Mouse (Mus musculus) intestine, embryonic 16.5 days (tissue): ENCODE data around the gene Ndufa12. TPM values are rescaled to one million over a fixed set of nuclear protein-coding genes. Genes with fewer than 3 reads are reported as not detected.
A peak's percentile ranks its signal among the peaks of the same experiment; 100 is the strongest.

Experiments used
- ATAC-seq: fragments of 200-750 bp; cut with Nextera tagmentation; 2 replicates; pipeline ENCODE4 v1.8.0; 2017; ENCODE audit warnings: moderate TSS enrichment, moderate library complexity
- H3K27ac ChIP-seq: fragments of 300-500 bp; sonication (generic); 2 replicates; pipeline ENCODE4 v1.5.1; 2014; ENCODE audit warnings: mild to moderate bottlenecking, low read length
- H3K27me3 ChIP-seq: fragments of 300-500 bp; sonication (generic); replicated peaks from 2 replicates; pipeline ENCODE4 v1.6.1; 2014; ENCODE audit warnings: low read length, control low read depth, mixed read lengths; ENCODE audit not compliant: control insufficient read depth, insufficient read depth
- H3K36me3 ChIP-seq: fragments of 300-500 bp; sonication (generic); 2 replicates; pipeline ENCODE4 v1.6.1; 2014; ENCODE audit warnings: low read length, control low read depth; ENCODE audit not compliant: control insufficient read depth, insufficient read depth
- H3K4me1 ChIP-seq: fragments of 300-500 bp; sonication (generic); 2 replicates; pipeline ENCODE4 v1.6.1; 2014; ENCODE audit warnings: low read length, control low read depth, mixed read lengths; ENCODE audit not compliant: control insufficient read depth, insufficient read depth
- H3K4me2 ChIP-seq: fragments of 300-500 bp; sonication (generic); 2 replicates; pipeline ENCODE4 v1.6.1; 2014; ENCODE audit warnings: low read depth, low read length, control low read depth
- H3K4me3 ChIP-seq: fragments of 300-500 bp; sonication (generic); 2 replicates; pipeline ENCODE4 v1.5.1; 2014; ENCODE audit warnings: mild to moderate bottlenecking, low read length
- H3K9ac ChIP-seq: fragments of 300-500 bp; sonication (generic); 2 replicates; pipeline ENCODE4 v1.6.1; 2014; ENCODE audit warnings: low read depth, low read length
- H3K9me3 ChIP-seq: fragments of 300-500 bp; sonication (generic); 2 replicates; pipeline ENCODE4 v1.6.1; 2016; ENCODE audit warnings: low read length, control low read depth; ENCODE audit not compliant: control insufficient read depth
- WGBS: fragments of 180-500 bp; shearing (Covaris S2); extraction: QIAGEN DNeasy Blood & Tissue Kit; methylation state at CpG from one replicate; pipeline ENCODE4 v1.1.7; 2014; 5-methylcytosine and 5-hydroxymethylcytosine counted together
- polyA plus RNA-seq: library from polyadenylated mRNA; unstranded; fragments of >200 nt; fragmentation: Nextera tagmentation; extraction: Ambion mirVana; gene quantifications from 2 replicates; pipeline ENCODE4 v1.2.1, GENCODE M21; 2015

Gene Ndufa12
- polyA plus RNA-seq, 1 experiment from 2014 or later, result 411 TPM

GRCm38 (mm10) chr10:94225026-94225750 is 26.7 kb downstream of the Ndufa12 start:
- Histone ChIP-seq H3K4me3 (no peak overlapping the region), H3K27ac (no peak overlapping the region), H3K9me3 (0 out of 2 replicates have a peak, but pooled peaks cover 3% of the 10 kb centered on the region), H3K9ac (no peak overlapping the region), H3K27me3 (no peaks in the 10 kb centered on the region), H3K4me1 (no peaks in the 10 kb centered on the region), H3K36me3 (0 out of 2 replicates have a peak, but pooled peaks cover 4% of the 10 kb centered on the region), H3K4me2 (no peak overlapping the region)
- WGBS, result 78% methylated on average over 6 of the region's 6 CpGs
- ATAC-seq, result no peak

DNA sequence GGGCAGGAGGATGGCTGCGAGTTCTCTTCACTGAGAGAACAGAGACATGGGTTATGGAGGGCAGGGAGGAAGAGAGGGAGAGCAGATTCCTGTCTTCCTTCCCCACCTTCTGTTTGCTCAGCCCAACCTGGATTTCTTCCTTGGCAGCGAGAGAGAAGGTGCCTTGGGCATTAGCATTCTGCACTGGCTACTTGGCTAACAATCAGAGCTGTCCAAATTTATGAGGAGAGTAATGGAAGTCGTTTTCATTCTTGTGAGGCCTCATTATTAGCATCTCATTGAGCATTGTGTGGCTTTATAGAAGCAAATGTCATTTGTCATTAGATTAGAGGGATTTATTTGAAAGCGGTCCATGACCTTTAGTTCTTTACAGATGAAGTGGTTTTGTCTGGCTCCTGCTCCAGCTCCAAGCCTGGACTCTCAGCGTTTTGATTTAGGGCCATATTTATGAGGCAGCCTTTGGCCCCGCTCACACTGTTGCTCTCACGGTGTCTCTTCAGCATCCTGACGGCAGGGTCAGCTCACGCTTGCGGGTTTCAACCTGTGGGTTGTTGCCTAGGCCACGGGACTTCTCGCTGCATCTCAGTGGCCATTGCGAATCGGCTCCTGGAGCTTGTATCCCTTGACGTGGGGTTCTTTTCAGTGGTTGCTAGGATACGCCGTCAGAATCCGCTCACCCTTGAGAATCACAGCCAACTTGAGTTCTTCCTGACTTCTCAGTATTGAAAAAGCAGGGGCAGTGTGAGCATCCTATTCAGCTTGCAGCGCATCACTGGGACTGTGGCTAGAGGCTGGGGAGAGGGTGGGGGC is 31.9 kb downstream of the Ndufa12 start:
- Histone ChIP-seq H3K36me3 (no peaks in the 10 kb centered on the region), H3K4me2 (no peak overlapping the region), H3K9ac (no peak overlapping the region), H3K4me1 (no peaks in the 10 kb centered on the region), H3K9me3 (0 out of 2 replicates have a peak, but pooled peaks cover 3% of the 10 kb centered on the region), H3K27ac (no peak overlapping the region), H3K4me3 (no peak overlapping the region), H3K27me3 (no peaks in the 10 kb centered on the region)
- ATAC-seq, result no peak
- 45% methylated on average over 19 of the region's 19 CpGs for WGBS

DNA sequence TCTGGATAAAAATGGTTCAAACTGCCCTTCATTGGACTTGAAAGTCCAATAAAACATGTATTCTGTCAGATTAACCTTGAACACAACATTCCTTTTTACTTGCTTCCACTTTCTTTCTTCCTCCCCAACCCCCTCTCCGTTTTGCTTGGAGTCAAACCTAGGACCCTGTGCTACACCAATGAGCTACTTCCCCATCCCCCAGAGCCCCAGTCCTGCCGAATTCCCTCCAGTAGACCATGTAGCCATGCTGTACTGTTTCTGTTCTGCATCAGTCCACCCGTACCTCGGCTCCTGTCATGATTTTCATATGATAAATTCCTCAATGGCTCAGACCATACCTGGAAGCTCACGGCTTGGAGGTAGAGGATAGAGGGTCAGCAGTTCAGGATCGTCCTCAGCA is 32.5 kb downstream of the Ndufa12 start:
- ATAC-seq, result no peak
- Histone ChIP-seq H3K4me1 (no peaks in the 10 kb centered on the region), H3K27ac (no peak overlapping the region), H3K9me3 (0 out of 2 replicates have a peak, but pooled peaks cover 3% of the 10 kb centered on the region), H3K36me3 (no peaks in the 10 kb centered on the region), H3K27me3 (no peaks in the 10 kb centered on the region), H3K9ac (no peak overlapping the region), H3K4me2 (no peak overlapping the region), H3K4me3 (no peak overlapping the region)
- WGBS, result 72% methylated on average over 6 of the region's 6 CpGs

- no peak overlapping the region for H3K27ac ChIP-seq
- 19% methylated on average over 4 of the region's 4 CpGs for WGBS
- H3K36me3 ChIP-seq, result no peaks in the 10 kb centered on the region
- no peaks in the 10 kb centered on the region for H3K4me1 ChIP-seq
- ATAC-seq, result no peak
- no peak overlapping the region for H3K4me3 ChIP-seq
- H3K4me2 ChIP-seq, result no peak overlapping the region
- H3K9me3 ChIP-seq, result no peaks in the 10 kb centered on the region
- no peaks in the 10 kb centered on the region for H3K27me3 ChIP-seq
- no peak overlapping the region for H3K9ac ChIP-seq
These were observed 36.7 kb downstream of the Ndufa12 start for GRCm38 (mm10) chr10:94235200-94235599.

DNA sequence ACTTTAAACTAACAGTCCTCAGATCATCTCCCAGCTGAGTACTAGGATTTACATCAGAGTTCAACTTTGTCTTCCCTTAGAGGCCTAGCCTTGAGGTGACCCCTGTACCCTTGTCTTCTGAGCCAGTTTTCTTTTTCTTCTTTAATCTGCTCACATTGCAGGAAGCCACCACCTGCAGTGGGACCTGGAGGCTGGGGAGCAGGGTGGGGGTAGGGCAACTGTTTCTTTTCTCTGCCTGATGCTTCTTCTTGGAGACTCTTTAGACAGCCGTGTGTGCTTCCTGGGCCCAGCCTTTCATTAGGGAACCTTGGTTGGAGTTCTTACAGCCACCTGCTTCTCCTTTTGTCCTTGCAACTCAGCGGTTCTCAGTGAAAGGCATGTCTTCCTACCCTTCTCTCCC is 42.8 kb downstream of the Ndufa12 start:
- ATAC-seq, result no peak
- Histone ChIP-seq H3K36me3 (no peaks in the 10 kb centered on the region), H3K4me3 (no peak overlapping the region), H3K9me3 (no peaks in the 10 kb centered on the region), H3K4me2 (no peak overlapping the region), H3K9ac (no peak overlapping the region), H3K4me1 (no peaks in the 10 kb centered on the region), H3K27me3 (no peaks in the 10 kb centered on the region), H3K27ac (no peak overlapping the region)
- WGBS, result 76% methylated on average over 2 of the region's 2 CpGs

DNA sequence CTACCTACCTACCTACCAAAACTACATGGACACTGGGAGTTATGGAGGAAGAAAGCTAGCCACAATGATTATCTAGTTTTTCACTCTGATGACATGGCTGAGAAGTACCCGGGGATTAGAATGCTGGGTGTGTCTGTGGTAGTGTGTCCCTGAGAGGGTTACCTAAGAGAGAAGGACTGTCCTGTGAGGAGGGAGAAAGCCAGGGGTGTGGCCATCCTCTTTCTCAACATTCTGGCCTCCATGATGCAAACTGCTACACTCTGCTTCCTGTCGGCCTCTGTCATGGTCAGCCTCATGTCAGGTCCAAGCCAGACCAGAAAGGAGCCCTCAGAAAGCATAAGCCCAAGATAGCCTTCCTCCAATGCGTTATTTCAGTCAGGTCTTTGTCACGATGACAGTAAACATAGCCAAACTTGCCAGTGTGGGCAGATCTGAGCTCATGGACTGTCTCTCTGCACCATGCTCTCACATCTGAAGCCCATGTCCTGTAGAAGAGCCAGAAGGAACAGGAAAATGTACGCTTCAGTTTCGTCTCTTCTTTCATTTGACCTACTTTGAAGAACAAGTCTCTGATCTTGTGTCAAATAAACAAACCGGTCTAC is 49.3 kb downstream of the Ndufa12 start:
- Histone ChIP-seq H3K36me3 (no peaks in the 10 kb centered on the region), H3K9me3 (no peaks in the 10 kb centered on the region), H3K4me1 (no peaks in the 10 kb centered on the region), H3K27me3 (no peaks in the 10 kb centered on the region), H3K9ac (no peak overlapping the region), H3K4me3 (no peak overlapping the region), H3K4me2 (no peak overlapping the region), H3K27ac (no peak overlapping the region)
- WGBS, result 73% methylated on average over 7 of the region's 7 CpGs
- no peak for ATAC-seq

DNA sequence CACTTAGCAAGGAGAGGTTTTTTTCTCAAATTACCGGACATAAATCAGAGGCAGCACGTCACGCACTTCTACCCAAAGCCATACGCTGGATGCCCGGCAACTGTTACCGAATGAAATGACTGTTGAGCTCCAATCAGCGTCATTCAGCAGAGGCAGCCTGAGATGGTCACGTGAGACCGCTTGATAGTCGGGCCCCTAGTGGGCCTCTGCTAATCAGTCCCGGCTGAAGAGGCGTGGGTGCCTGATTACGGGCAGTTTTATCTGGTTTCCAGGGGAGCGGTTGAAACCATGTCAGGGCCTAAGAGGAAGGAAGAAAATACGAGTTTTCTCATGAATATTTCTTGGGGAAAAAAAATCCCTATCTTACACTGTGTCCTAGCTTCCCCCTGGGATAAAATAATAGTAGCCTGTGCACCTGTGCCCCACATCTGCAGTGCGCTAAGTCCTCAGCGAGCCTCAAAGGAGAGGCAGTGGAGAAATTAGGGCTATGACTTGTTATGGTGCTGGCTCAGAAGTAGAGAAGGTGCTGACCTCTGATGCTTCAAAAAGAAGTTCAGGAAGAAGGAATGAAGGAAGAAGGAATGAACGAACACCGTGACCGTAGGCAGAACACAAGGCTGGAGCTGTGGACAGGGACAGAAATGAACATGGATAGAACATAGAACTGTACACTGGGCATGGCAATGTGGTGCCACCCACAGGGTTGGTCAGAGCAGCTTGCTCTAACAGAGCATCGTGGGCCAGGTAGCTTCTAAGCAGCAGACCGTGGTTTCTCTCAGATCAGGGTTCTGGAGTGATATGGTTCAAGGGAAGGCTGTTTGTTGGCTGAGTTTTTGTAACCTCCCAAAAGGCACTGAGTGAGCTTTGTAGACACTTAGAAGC is 51.3 kb downstream of the Ndufa12 start:
- peak; percentile 98 for ATAC-seq
- 47% methylated on average over 22 of the region's 22 CpGs for WGBS
- H3K9me3 ChIP-seq, result no peaks in the 10 kb centered on the region
- no peak overlapping the region for H3K9ac ChIP-seq
- peak overlapping the region; percentile 60; the same call in 1 of the 2 replicates for H3K27ac ChIP-seq
- H3K4me2 ChIP-seq, result no peak overlapping the region
- H3K4me1 ChIP-seq, result no peaks in the 10 kb centered on the region
- no peaks in the 10 kb centered on the region for H3K36me3 ChIP-seq
- H3K27me3 ChIP-seq, result no peaks in the 10 kb centered on the region
- no peak overlapping the region for H3K4me3 ChIP-seq

DNA sequence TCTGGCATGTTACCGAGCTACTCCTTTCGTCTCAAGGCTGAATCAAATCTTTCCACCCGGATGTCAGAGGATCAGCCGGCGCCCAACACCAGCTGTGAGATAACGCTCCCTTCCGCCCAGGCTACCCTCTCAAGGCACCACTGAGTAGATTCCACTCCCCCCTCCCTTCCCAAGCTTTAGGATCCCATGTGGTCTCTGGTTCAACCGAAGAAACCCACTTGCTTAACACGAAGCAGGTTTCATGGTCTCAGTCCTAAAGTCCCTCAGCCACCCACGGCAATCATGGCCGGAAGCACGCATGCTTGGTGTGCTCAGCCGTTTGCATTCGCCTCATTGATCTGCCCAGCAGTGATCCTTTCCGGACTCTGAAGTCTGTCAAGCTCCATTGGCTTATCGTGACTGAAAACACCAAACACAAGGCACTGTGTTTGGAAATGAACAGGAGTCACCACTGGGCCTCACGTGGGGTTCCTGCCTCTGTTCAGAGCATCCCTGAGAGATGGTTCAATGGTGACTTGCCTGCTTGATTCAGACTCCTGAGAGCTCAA is 54.8 kb downstream of the Ndufa12 start:
- no peak overlapping the region for H3K9ac ChIP-seq
- H3K4me1 ChIP-seq, result no peaks in the 10 kb centered on the region
- no peak overlapping the region for H3K4me3 ChIP-seq
- no peak overlapping the region for H3K27ac ChIP-seq
- ATAC-seq, result no peak
- WGBS, result 85% methylated on average over 17 of the region's 17 CpGs
- no peak overlapping the region for H3K4me2 ChIP-seq
- H3K36me3 ChIP-seq, result no peaks in the 10 kb centered on the region
- no peaks in the 10 kb centered on the region for H3K27me3 ChIP-seq
- no peaks in the 10 kb centered on the region for H3K9me3 ChIP-seq
